Mouse (Mus musculus) T-cell, adult 2 months (primary cell): Measurements from ENCODE around the gene Pih1d1.
A peak's percentile ranks its signal among the peaks of the same experiment; 100 is the strongest.
"Not testable (repeated sequence)": the region's sequence is repeated elsewhere in the genome, so short reads cannot be mapped to it uniquely, and the experiment has no call there.

Source experiments
- DNase-seq: peaks from one replicate; pipeline ENCODE4 v3.0.0; 2022; ENCODE audit warnings: low spot score

The Pih1d1 gene

GRCm38 (mm10) chr7:45148534-45149098 is 5.5 kb upstream of the Pih1d1 start:
- no peak for DNase-seq

DNA sequence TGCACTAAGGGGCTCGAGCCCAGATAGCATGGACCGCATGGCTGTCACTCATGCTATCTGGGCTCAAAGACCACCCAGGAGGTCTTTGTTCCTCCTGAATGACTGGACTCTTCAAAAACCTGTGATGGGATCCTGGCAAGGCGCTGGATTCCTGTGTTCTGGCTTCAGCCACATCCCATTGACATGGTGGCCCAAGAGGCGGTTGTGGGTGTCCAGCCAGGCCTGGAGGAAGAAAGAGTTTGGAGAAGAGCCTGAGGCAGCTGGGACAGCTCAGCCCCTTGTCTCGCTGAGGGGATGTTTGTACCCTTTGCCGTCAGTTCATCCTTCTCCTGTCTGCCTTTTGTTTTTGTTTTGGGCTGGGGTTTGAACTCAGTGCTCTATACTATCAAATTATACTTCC is 4.6 kb upstream of the Pih1d1 start:
- DNase-seq: no peak

DNA sequence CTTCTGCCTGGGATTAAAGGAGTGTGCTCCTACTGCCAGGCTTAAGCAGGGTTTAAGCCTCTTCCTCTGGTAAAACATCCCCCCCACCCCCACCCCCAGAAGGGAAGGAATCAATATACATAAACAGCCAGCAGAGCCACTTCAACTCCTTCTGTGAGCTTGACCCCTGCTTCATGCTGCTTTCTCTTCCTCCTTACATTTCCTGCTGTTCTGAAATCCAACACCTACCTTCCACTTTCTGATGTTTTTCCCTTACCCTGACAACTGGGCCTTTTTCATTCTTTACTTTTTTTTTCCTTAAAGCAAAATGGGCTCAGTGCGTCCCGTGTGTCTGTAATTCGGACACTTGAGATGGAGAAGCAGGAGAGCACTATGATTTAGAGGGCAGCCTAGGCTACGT is 3.8 kb upstream of the Pih1d1 start:
- DNase-seq: no peak

GRCm38 (mm10) chr7:45151303-45151702 is 2.8 kb upstream of the Pih1d1 start:
- no peak for DNase-seq

- DNase-seq: not testable (repeated sequence)
Measured at GRCm38 (mm10) chr7:45153052-45153451, 1.1 kb upstream of the Pih1d1 start.

GRCm38 (mm10) chr7:45153586-45153985 is 517 bp upstream of the Pih1d1 start:
- DNase-seq: no peak

GRCm38 (mm10) chr7:45154993-45155514 is 951 bp downstream of the Pih1d1 start:
- peak; percentile 63 for DNase-seq

DNA sequence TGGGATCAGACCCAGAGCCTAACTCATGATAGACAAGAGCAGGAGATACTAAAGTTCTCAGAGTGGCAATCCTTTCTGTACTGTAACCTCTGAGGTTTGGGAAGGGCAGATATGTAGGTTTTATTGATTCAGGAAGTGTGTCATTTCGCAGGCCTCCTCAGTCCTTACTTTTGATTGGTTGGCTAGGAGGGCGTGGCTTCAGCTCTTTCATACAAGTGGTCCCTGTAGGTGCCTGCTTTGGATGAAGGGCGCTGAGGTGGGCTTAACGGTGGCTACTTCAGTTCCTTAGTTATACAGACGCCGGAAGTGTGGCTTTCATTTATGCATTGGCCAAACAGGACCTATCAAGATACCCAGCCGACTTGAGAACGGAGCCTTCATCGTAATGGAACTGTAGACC is 1.5 kb downstream of the Pih1d1 start:
- no peak for DNase-seq

DNA sequence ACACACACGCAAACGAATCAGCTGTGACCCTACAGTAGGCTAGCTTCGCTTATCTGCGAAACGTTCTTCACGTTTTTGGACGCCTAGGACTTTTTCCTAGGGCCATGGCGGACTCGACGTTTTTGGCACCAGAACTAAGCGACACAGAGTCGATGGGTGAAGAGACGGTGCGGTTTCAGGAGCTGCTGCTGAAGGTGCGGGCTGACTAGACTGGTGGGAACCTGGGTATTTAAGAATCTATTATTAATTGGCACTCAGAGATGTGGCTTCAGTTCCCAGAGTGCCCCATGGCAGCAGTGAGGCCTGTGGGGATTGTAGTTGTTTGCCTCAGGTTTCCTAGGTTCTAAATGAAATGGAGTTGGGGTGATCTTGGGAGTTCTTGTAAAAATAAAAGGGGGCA is 2.1 kb downstream of the Pih1d1 start:
- no peak for DNase-seq

DNA sequence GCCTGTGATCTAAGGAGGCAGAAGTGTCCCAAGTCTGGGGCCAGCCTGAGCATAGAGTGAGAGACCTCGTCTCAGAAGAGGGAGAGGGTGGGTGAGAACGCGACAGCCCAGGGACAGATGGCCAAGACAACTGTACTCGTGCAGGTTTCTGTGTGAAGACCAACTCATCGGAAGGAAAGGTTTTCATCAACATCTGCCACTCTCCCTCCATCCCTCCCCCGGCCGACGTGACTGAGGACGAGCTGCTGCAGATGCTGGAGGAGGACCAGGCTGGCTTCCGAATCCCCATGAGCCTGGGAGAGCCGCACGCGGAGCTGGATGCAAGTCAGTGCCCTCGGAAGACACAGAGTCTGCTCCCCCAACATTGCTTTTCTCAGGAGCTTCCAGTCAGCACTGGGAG is 3.4 kb downstream of the Pih1d1 start:
- no peak for DNase-seq

DNA sequence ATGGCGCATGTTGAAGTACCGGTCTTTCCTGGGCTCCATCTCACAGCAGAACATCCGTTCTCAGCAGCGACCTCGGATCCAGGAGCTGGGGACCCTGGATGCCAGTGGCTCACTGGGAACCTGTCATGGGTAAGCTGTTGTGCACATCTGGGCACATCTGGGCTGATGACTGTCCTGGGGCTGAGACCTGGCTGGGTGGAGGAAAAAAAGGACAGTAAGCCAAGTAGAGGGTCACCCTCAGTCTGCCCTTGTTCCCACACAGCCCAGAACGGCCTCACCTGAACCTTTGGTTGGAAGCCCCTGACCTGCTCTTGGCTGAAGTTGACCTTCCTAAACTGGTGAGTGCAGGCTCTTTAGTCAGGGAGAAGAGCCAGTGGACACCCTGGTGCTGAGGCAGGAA is 4.9 kb downstream of the Pih1d1 start:
- no peak for DNase-seq

- DNase-seq: no peak
Measured at GRCm38 (mm10) chr7:45160316-45160800, 6.3 kb downstream of the Pih1d1 start.

- DNase-seq: no peak
Measured at GRCm38 (mm10) chr7:45160866-45161265, 6.8 kb downstream of the Pih1d1 start.

GRCm38 (mm10) chr7:45161612-45162473 is 7.7 kb downstream of the Pih1d1 start:
- DNase-seq: peak; percentile 87

GRCm38 (mm10) chr7:45162551-45162950 is 8.4 kb downstream of the Pih1d1 start:
- no peak for DNase-seq

GRCm38 (mm10) chr7:45162996-45163615 is 9.0 kb downstream of the Pih1d1 start:
- no peak for DNase-seq

- DNase-seq: no peak
Measured at GRCm38 (mm10) chr7:45163735-45164490, 9.8 kb downstream of the Pih1d1 start, which contains the start of gene Slc17a7. Slc17a7 (plus strand) TSS chr7:45163949.

DNA sequence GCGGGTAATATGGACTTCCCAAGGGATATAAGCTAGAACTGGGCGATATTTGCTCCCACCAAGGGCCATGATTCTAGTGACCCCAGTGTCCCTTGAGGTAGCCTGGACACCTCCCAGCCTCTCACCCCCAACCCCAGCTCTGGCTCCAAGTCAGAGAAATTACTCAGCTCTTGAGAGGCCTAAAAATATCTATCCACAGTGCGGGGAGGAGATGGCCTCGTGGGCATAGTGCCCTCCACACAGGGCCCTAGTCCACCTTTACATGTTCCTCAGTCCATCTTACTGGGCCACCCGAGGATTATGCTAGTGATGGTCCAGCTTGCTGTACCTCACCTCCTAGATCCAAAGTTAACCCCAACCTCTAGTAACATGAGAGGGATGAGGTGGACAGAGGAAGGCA is 10.7 kb downstream of the Pih1d1 start:
- DNase-seq: no peak

DNA sequence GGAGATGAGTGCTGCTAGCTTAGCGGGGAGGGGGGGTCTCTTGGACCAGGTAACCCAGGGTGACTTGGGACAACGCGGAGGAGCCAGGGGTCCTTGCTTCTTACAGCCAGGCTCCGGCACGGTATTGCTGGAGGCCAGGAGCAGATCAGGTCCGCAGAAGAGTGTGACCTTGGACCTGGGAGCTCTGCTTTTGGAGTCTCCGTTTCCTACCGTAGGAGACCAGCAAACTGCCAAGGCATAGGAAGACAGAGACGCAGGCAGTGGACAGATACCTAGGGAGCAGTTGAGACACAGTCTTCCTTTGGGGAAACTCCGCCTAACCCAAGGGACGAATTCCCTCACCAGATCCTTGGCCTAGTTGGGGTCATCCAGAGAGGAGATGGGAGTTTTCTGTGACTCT is 11.6 kb downstream of the Pih1d1 start:
- no peak for DNase-seq

GRCm38 (mm10) chr7:45166950-45167401 is 12.9 kb downstream of the Pih1d1 start:
- no peak for DNase-seq

DNA sequence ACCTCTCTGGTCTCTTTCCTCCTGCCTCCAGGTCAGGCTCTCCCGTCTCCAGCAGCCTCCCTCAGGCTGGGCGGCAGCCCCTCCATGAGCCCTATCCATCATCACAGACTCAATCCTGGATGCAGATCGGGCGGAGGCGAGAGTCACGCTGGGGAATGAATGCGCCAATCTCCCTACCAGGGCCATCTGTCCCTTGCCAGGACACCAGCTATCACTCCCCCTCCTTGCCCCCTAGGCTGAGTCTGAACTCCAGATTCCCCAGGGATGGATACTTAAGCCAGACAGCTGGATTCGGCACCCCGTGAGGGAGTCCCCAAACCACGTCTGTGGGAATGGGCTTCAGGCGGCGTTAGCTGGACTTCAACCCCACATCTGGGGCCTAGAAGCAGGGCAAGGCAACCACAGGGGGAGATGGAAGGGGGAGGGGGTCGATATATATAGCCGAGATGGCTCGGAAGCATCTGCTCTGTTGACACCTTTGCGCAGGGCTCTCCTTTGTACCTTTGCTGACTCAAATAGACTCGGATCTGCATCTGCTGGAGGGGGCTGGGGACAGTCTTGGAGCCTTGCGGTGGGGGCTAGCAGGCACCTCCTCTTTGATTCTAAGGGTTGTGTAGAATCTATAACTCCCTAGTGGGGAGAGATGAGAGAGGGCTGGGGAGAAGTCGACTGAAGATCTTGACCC is 13.8 kb downstream of the Pih1d1 start:
- no peak for DNase-seq
